Mouse (Mus musculus) cerebral cortex, adult 2 months (tissue): ENCODE results near the gene S100pbp.

Source experiments
- WGBS: fragments of 180-500 bp; shearing (Covaris S2); methylation state at CpG from one replicate; pipeline ENCODE4 v1.1.7; 2018; 5-methylcytosine and 5-hydroxymethylcytosine counted together

S100pbp gene

DNA sequence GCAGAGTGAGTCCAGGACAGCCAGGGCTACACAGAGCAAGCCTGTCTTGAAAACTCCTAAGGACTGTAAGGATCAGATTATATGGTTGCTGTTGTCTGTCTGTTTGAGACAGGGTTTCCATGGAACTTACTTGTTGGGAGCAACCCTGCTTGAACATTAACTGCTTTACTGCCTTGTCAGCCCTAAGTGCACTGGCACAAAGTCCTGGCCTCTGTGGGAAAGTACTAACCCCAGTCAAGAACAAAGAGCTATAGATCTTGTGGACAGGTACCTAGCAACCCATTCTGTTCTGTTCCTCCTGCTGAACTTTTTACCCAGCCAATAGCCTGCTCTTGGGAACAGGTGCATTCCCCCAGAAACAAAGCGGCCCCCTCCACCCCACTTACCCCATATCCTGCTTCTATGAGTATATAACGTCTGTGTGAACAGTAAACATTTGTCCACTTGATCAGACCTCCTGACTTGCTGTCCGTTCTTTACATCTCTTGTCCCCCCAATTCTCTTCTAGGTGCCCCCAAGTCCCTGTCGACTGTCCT is 38.2 kb downstream of the S100pbp start:
- 92% methylated on average over 4 of the region's 4 CpGs for WGBS

DNA sequence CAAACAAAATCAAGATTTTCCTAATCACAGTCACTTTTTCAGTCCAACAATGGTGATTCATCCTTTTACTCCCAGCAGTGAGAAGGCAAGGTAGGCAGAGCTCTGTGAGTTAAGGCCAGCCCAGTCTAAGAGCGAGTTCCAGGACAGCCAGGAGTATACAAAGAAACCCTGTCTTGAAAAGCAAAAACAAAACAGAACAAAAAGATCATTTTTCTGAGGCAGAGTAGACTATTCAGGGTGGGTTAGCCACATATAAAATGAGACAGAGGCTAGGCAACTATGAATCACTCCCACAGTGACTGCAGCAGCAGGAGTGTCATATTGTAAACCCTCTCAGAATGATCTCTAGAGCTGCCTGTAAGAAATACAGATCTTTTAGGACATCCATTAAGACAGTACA is 40.2 kb downstream of the S100pbp start:
- 29% methylated on average over 1 of the region's 1 CpGs for WGBS

DNA sequence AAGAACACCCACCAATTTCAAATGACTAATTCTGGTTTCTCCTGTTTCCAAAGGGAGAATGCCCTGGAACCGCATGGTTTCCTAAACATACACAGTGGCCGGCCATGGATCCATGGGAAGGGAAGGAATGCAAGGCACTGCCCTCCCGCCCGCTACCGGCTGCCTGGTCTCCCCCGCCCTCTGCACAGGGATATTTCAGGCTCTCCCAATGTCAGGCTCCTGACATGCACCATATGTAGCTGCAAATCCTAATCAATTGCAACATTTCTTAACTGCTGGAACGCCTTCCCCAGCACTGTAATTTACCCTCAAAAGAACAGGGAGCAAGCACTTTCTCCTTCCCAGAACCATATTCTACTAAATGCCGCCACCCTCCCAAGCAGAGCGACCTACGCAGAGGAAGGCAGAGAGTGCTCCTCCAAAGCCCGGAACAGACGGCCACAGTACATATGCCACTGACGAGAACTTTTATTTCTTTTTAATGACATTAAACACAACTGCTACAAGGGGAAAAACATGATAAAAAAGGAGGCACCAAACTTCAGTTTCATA is 41.9 kb downstream of the S100pbp start:
- 63% methylated on average over 13 of the region's 13 CpGs for WGBS

DNA sequence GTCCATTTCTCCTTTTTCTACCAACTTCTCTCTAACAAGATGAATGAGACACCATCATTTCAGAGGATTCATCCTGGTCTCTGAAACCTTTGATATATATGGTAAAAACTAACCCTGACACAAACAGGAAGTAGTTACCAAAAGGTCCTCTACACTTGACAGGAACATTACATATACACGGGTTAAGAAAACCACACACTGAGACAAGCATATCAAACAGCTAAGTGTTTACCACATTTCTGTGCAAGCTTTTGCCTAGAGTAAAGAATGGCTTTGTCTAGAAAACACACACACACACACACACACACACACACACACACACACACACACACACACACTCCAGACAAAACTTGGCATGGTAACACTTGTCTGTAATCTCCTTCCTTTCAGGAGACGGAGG is 43.1 kb downstream of the S100pbp start:
- WGBS = 25% methylated on average over 2 of the region's 2 CpGs

DNA sequence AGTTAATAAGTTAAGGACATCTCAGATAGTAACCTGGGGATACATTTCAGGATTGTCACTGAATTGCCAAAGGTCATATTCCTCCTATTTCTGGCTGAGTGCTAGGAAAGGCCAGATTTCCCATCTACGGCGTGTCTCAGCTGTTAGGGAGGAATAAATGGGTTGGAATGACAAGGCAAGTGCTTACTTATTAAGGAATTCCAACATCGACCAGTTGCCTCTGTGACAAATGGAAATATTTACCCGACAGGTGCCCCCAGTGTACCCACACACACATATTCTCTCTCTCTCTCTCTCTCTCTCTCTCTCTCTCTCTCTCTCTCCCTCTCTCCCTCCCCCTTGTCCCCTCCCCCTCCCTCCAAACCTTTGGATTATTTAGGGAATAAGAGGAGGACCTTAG is 43.6 kb downstream of the S100pbp start:
- WGBS = 59% methylated on average over 4 of the region's 4 CpGs

DNA sequence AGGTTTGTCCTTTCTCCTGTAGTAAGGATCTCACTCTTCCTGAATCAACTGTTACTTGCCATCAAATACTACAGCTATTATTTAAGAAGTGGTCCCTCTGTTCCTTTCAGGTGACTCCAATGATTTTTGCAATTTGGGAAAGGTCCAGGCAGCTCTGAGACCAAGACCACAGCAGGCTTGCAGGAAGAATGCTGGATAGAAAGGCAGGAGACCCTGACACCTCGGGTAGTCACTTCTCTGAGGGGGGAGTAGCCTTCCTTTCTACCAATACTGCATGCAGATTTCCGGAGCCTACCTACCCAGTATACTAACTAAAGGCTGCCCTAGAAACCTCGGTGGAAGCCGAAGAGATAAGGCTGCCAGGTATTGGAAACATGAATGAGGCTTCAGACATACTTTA is 44.1 kb downstream of the S100pbp start:
- 40% methylated on average over 4 of the region's 4 CpGs for WGBS

DNA sequence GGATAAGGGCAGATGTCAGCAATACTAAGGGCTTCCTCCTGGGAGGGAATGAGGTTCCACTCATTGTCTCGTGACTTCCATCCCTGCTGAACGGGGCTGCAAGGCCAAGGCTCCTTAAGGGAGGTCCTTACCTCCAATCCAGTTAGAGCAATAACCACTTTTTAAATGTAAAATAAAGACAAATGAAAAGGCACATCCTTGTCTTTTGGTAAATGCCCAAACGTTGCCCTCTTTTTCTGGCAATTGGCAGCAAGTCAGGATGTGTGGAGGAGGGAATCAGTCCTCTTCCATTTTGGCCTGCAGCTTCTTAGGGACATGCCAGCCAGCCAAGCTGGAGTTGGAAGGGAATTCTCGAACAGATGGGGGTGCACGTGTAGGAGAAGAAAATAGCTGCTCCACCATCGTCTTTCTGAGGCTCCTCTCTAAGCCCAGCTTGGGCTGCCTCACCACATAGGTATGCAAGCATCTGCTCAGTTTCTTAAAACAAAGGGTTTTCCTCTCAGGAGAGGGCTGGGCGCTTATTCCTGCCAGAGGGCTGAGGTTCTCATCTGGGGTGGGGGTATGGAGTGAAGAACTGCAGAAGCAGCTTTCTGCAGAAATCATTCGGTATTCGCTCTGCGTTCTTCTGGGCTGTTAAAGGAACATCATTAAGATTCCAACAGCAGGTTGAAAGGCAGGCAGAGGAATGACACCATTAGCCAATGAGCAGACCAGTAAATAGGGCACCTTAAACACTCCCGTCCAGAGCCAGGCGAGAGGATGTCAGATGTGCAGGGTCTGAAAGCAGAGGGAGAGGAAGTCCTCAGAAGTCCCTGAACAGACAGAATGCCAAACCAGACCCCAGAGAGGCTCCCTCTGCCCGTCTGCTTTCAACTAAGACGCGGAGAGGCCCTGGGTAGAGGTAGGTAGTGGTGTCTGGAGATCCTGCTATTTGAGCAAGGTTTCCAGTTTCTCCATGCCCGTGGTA is 44.8 kb downstream of the S100pbp start:
- WGBS = 25% methylated on average over 16 of the region's 16 CpGs

DNA sequence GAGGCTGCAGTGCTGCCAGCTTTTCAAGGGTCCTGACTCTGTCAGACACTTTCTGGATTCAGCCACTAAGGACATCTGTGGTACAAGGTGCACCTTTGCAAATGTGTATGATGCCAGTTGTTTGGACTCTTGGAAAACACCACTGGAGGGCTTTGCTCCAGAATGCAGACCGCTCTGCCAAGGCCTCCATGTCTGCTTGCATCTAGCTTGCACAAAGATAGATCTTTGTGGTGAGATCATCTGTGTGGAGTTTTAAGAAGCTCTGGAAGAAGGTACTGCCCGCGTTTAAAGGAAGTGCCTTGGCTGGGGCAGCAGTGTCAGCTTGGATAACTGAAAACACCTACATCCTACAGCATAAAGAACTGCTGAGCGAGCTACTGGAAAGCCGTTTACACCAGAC is 46.0 kb downstream of the S100pbp start:
- WGBS = 43% methylated on average over 5 of the region's 5 CpGs

DNA sequence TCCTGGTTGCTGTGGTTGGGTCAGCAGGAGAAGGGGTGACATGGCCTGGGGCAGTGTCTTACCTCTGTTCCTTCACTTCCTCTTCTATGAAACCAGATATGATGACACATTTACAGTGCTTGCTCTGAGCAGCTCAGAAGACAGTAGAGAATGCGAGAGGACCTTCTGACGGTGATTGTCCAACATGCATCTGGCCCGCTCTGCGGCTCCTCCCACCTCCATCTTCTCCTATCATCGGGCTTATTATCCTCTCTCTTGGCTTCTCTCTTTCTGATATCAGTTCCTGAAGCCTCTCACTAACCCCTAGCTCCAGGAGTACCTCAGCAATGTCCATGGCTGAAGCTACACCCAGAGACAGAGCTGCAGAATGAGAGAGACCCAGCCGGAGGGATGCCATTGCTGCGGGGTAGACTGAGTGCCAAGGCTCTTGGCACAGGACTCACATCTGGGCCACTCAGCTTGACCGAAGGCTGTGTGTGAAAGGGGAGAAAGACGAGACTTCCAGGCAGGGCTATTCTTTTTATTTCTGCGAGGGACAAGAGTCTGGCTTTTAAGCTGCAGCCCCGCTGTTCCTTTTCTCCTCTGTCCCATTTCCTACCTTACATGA is 47.0 kb downstream of the S100pbp start:
- 59% methylated on average over 11 of the region's 11 CpGs for WGBS

DNA sequence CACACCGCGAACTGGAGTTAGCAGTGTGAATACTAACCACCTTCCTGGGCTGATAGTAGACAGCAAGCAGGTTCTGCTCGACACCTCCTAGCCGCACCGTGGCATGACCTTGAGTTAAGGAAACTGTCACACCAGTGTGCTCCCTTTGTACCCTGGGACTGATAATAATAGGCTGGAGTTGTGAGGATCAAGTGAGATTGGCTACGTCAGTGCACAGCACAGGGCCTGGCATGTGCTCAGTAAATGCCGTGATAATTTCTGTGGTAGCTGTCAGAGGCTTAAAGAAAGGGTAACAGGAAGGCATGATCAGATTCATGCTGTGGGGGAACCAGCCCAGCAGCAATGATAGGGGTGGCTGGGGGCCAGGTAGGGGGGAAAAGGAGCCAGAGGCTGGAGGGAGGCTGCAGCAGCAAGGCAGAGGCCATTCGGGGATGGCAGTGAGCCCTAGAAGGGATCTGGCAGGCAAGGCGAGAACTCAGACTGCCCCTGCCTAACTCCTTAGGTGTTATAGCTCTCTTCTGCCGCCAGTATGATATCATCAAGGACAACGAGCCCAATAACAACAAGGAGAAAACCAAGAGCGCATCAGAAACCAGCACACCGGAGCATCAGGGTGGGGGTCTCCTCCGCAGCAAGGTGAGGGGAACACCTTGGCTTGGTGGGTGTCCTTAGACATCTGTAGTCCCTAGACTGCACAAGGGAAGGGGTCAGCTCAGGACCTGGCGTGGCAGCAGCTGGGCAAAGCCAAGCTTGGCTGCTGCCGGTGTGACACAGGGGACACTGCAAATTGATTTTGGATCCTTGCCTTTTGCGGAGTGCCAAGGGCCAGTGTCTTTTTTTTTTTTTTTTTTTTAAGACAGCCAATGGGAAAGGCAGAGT is 47.7 kb downstream of the S100pbp start:
- WGBS = 60% methylated on average over 17 of the region's 17 CpGs

DNA sequence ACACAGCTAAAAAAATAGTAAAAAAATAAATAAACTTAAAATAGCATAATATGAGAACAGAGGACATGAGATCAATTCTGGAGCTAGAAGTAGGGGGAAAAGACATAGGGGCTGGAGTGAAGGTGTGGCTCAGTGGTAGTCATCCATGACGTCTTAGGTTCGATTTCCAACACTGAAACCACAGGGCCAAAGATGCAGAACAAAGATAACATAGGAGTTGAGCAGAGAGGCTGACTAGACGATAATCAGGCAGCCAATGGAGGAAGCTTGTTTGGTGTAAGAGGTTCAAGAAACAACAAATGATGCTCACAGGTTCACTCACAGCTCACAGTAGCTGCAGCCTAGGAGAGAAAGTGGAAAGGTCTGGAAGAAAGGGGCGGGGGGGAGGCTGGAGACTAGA is 48.7 kb downstream of the S100pbp start:
- WGBS = 89% methylated on average over 4 of the region's 4 CpGs

DNA sequence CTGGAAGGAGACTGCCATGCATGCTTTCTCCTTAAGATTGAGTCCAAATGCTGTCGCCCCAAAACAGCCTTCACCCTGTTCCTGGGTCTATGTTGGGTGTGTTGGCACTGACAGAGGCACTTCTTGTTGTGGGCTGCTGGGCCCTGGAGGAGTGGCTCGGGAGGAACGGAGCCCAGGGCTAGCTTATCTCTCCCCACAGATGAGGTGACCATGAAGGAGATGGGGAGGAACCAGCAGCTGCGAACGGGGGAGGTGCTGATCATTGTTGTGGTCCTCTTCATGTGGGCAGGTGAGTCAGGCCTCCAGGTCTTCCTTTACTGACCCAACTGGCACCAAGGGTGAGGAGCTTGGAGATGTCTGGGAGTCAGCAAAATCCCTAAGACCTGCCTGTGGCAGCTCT is 49.9 kb downstream of the S100pbp start:
- 84% methylated on average over 5 of the region's 5 CpGs for WGBS

DNA sequence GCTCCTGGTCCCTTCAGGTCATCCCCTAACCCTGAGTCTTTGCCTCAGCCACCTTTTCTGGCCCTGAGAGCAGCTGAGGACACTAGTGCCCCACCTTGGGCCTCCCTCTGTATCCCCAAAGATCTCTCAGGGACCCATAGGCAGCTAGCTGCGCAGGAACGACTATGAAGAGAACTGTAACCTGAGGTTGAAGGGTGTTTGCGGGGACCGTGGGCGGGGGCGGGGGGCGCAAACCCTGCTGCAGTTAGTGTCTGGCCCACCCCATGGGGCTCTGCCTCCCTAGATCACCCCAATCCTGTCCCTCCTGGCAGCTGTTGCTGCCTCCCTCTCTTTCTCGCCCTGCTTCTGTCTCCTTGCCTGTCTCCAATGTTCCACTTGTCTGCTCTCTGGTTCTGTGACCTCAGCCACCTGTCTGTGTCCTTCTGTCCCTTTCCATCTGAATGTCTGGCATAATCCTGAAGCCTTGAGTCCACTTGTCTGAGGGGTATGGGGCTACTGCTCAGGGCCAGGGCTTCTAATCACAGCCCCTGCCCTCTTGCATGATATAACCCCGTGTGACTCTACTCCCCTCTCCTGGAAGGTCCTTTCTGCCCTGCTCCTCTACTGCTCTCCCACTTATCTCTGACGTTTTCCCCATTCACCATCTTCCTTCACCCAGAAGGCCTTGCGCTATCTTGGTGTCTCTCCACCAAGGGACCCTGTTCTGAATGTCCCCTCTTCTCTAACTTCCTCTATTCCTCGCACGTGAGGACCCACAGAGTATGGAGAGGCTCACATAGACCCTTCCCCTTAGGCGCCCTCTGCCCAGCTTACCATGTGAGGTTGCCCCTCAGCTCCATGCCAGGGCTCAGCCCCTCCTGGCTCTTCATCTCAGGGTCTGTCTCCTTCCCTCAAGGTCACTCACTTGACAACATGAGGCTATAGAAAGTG is 51.9 kb downstream of the S100pbp start:
- 60% methylated on average over 14 of the region's 14 CpGs for WGBS

DNA sequence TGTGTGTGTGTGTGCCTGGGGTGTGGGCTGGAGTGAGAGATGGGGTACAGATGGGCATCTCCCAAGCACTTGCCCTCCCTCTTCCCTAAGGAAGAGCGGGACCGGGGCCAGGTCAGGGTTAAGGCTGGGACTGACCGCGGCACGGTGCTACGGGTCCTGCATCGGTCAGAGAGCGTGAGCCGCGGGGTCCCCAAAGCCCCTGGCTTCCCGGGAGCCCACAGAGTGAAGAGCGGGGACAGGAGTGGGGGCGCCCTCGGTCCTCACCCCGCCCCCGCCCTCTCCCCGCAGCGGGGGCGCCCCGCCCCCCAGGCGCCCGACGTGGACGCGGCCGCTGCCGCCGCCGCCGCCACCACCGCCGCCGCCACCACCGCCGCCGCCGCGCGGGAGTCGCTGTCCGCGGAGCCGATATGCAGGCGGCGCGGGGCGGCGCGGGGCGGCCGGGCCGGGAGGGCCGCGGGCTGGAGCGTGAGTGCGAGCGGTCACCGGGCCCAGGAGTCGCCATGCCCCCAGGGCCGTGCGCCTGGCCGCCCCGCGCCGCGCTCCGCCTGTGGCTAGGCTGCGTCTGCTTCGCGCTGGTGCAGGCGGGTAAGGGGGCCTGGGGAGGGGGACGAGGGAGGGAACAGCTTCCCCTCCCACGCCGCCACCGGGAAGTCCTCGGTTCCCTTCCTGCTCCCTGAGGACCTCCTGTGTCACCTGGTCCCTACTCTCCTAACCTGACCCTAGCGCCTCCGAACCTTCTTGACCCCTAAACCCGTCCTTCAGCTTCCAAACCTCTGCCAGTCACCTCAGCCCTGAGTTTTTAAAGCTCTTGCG is 52.7 kb downstream of the S100pbp start, which contains the start of gene Fndc5:
Fndc5 (plus strand) TSS at position 421 of the 813 bp plus-strand sequence.
- 2% methylated on average over 71 of the region's 80 CpGs for WGBS

DNA sequence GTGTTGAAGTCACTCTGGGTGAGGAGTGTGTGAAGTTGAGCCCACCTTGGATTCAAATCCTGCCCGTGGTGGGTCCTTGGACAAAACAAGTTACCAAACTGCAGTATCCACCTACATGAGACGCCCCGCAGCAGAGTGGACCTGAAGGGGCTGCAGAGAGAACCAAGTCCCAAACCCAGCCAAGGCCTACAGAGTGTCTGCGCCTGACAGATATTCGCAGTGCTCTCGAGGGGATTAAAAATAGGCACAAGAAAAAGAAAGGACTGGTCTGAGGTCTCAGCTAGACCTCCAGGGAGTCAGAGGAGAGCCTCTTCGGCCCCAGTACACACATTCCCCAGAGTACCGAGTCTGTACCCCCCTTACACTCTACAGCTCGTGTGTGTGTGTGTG is 53.3 kb downstream of the S100pbp start:
- WGBS = 31% methylated on average over 9 of the region's 9 CpGs

DNA sequence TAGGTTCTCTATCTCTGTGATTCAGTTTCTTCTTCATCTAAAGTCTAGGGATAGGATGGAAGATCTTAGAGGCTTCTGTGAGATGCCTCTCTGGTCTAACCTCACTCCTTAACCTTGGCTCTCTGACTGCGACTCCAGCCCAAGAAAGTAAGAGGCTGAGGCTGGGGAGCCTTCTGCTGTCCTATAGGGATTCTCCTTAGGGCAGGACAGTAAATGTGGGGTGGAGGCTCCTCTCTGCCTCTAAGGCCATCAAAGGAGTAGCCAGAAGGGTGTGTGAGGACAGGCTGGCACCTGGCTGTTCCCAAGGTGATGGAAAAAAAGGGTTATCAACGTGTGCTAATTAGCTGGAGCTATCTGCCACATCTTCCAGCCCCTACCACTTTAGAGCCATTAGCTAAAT is 53.9 kb downstream of the S100pbp start:
- WGBS = 64% methylated on average over 2 of the region's 2 CpGs

DNA sequence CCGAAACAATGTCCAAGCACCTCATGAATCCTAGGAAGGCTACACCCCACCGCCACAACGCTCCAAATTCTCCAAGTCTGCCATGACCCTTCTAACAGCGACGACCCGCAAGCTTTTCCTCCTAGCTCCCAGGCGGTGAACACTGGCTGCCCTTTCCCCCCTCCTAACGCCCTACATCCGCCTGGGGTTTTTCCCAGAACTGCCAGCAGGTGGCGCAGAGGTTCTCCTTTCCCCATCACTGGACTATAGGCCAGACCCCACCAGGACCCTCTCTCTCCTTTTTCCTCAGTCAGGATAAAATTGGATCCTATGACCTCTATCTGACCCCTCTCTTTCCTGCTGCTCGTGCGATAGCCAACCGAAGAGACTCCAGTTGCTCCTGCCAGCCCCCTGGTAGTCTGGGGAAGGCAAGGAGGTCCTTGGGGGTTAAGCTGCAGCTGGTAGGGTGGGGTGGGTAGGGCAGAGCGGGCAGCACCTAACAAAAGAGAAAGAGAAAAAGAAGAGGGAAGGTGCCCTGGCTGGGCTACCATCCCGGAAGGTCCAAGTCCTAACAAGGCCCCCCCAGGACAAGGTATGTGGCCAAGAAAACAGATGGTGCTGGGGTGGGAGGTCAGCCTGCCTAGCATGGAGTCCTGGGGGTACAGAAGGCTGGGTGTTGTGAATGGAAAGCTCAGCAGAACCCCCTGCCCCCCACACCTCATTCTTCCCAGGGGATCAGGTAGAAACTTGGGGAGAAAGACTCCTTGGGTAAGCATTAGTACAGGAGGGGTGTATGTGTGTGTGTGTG is 54.5 kb downstream of the S100pbp start:
- WGBS = 14% methylated on average over 15 of the region's 15 CpGs

DNA sequence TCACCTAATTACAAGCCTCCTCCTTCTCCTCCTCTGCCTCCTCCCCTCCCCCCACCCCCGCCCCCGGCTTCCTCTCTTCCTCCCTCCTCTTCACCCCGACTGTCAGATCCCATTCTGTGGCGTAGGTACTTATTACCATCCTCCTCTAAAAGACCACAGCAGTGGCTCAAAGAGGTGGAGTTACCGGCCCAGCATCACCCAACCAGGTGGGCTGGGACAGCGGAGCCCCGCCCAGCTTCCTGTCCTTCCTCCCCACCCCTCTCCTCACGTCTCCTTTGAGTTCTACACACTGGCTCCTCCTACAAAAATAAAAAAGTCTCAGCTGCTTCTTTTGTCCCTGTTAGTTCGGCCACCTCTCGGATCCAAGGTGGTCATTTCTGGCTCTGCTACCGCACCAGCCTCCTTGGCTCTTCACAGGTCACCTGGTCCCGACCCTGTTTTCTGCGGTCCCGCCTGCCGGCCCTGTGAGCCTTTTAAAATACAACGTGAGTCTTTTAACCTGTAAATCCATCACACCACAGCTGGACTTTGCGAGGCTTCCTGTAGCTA is 58.7 kb downstream of the S100pbp start:
- WGBS = 31% methylated on average over 17 of the region's 17 CpGs
